Mouse (Mus musculus) A20 (cell line): ENCODE results near the gene Gm13285.
"Not testable (repeated sequence)": the region's sequence is repeated elsewhere in the genome, so short reads cannot be mapped to it uniquely, and the experiment has no call there.

Experiments
- DNase-seq: peaks from one replicate; pipeline ENCODE4 v3.0.0-alpha.2; 2011; ENCODE audit warnings: low read depth, low spot score

Gm13285 gene

DNA sequence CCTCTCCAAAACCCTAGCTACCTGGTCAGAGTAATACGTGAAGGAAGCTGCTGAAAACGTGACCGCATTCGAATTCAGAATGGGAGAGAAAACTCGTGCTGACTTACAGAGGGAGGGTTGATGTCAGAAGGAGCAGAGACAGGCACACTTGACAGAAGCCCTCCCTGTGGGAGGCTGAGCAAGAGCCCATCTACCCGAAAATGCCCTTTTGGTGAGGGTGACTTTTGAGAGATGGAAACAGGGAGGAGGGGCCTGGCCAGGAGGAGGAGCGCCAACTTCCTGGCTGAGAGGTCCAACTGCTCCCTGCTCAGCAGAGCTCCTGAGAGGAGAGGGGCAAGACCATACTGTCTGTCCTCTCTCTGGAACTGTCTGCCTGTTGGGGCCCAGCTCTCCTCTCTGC lies at the start of gene Gm13285:
Gene Gm13285, plus strand, starts transcription at position 301 of the 400 bp plus-strand sequence.
- DNase-seq = not testable (repeated sequence)

DNA sequence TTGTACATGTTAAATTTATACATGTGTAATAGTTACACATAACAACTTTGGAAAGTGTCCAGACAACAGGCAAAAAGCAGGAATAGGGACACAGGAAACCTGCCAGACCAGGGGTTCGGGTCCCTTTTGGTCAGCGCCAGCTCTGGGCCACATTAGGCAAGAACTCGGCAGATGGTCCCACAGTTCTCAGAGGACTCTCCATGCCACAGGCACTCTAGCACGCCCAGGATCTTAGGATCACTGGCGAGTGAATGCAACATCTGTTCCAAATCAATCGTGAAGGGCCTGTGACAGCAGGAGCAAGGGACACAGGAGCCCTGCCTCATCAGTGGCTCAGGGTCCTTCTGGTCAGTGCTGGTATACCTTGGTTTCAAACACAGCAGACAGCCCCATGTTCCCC lies 49.5 kb upstream of the Gm13285 start:
- no peak for DNase-seq

DNA sequence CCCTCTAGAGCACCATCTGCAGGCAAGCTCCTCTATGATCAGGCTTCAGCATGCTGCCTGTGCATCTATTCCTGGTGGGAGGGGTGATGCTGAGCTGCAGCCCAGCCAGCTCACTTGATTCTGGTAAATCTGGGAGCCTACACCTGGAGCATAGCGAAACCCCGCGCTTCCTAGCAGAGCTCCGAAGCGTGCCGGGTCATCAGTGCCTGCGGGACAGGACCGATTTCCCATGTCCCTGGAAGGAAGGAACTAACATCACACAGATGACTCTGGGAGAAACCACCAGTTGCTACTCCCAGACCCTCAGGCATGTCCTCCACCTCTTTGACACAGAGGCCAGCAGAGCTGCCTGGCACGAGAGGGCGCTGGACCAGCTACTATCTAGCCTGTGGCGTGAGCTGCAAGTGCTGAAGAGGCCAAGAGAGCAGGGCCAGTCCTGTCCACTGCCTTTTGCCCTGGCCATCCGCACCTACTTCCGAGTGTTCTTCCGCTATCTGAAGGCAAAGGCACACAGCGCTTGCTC lies 44.6 kb upstream of the Gm13285 start, which contains the start of gene Gm13271:
Gene Gm13271, plus strand, starts transcription at position 51 of the 523 bp plus-strand sequence.
- DNase-seq = not testable (repeated sequence)

DNA sequence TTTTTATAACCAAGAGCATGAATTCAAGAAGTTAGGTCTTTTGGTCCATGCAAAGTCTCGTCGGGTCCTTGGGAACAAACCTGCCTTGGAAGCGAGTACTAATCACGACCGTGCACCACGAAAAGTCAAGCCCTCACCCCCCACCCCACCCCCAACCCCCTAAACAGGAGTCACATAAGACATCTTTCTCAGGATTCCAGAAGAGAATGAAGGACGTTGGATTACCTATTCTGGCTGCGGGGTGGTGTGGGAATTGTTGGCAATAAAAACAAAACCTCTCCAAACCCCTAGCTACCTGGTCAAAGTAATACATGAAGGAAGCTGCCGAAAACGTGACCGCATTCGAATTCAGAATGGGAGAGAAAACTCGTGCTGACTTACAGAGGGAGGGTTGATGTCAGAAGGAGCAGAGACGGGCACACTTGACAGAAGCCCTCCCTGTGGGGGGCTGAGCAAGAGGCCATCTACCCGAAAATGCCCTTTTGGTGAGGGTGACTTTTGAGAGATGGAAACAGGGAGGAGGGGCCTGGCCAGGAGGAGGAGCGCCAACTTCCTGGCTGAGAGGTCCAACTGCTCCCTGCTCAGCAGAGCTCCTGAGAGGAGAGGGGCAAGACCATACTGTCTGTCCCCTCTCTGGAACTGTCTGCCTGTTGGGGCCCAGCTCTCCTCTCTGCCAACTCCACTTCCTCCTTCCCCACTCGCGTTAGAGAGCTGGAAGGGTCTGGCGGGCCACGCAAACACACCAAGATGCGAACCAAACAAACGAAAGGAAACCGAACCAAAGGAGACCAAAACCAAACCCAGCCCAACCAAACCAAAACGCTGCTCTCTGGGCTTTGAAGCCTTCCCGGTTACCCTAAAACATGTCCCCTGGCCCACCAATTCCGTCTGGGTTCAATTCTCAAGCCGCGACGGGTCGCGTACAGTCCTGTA lies 42.6 kb upstream of the Gm13285 start:
- DNase-seq = peak; percentile 2

DNA sequence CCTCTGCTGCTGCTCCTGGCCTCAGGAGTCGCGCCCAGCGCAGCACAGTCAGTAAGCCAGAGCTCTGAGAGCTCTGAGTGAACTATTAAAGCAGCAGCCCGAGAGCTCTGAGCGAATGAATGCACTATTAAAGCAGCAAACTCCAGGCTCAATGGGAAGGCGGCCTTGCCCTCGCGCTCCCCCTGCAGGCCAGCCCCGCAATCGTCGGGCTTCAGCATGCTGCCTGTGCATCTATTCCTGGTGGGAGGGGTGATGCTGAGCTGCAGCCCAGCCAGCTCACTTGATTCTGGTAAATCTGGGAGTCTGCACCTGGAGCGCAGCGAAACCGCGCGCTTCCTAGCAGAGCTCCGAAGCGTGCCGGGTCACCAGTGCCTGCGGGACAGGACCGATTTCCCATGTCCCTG lies 41.8 kb upstream of the Gm13285 start:
- DNase-seq = not testable (repeated sequence)

DNA sequence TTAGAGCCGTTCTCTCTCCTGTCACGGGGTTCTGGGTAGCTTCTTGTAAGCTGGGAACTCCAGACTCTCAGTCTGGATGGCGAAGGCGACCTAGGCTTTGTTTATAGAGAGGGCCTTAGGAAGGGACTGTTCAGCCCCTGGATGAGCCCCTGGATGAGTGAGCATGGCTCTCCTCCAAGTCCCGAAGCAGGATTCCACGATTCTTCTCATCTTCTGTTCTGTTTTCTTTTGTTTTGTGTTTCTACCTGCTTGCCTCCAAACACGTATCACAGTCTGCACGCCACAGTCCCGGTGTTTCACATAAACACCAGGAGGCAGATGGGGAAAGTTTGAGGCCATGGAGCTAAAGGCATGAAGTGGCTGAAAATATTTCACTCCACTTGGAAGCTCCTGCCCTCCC lies 40.7 kb upstream of the Gm13285 start:
- DNase-seq = not testable (repeated sequence)

DNA sequence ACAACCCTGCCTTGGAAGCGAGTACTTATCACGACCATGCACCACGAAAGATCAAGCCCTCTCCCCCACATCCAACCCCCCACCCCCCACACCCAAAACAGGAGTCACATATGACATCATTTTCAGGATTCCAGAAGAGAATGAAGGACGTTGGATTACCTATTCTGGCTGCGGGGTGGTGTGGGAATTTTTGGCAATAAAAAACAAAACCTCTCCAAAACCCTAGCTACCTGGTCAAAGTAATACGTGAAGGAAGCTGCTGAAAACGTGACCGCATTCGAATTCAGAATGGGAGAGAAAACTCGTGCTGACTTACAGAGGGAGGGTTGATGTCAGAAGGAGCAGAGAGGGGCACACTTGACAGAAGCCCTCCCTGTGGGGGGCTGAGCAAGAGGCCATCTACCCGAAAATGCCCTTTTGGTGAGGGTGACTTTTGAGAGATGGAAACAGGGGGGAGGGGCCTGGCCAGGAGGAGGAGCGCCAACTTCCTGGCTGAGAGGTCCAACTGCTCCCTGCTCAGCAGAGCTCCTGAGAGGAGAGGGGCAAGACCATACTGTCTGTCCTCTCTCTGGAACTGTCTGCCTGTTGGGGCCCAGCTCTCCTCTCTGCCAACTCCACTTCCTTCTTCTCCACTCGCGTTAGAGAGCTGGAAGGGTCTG lies 39.7 kb upstream of the Gm13285 start, which contains the start of gene Gm13283:
Gene Gm13283, plus strand, starts transcription at position 510 of the 659 bp plus-strand sequence.
- peak; percentile 4 for DNase-seq

DNA sequence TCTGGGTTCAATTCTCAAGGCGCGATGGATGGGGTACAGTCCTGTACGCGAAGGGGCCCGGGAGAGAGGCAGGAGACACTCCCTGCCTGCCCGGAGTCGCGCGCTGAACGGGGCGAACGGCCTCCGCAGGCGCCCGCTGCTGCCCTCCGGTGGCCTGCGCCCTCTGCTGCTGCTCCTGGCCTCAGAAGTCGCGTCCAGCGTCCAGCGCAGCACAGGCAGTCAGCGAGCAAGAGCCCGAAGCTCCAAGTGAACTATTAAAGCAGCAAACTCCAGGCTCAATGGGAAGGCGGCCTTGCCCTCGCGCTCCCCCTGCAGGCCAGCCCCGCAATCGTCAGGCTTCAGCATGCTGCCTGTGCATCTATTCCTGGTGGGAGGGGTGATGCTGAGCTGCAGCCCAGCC lies 39.0 kb upstream of the Gm13285 start:
- DNase-seq = not testable (repeated sequence)

DNA sequence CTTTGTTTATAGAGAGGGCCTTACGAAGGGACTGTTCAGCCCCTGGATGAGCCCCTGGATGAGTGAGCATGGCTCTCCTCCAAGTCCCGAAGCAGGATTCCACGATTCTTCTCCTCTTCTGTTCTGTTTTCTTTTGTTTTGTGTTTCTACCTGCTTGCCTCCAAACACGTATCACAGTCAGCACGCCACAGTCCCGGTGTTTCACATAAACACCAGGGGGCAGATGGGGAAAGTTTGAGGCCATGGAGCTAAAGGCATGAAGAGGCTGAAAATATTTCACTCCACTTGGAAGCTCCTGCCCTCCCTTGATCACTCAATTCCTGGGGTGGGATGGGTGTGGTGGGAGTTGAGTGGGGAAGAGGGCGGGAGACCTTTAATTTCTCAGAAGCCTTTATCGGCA lies 37.7 kb upstream of the Gm13285 start:
- not testable (repeated sequence) for DNase-seq

DNA sequence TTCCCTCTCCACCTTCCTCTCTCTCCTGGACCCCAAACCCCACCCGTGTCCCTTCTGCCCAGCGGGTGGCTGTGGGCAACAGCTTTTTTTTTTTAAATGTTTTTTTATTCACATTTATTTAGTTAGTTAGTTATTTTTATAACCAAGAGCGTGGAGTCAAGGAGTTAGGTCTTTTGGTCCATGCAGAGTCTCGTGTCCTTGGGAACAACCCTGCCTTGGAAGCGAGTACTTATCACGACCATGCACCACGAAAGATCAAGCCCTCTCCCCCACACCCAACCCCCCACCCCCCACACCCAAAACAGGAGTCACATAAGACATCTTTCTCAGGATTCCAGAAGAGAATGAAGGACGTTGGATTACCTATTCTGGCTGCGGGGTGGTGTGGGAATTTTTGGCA lies 37.1 kb upstream of the Gm13285 start:
- not testable (repeated sequence) for DNase-seq

DNA sequence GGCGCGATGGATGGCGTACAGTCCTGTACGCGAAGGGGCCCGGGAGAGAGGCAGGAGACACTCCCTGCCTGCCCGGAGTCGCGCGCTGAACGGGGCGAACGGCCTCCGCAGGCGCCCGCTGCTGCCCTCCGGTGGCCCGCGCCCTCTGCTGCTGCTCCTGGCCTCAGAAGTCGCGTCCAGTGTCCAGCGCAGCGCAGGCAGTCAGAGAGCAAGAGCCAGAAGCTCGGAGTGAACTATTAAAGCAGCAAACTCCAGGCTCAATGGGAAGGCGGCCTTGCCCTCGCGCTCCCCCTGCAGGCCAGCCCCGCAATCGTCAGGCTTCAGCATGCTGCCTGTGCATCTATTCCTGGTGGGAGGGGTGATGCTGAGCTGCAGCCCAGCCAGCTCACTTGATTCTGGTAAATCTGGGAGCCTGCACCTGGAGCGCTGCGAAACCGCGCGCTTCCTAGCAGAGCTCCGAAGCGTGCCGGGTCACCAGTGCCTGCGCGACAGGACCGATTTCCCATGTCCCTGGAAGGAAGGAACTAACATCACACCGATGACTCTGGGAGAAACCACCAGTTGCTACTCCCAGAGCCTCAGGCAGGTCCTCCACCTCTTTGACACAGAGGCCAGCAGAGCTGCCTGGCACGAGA lies 36.0 kb upstream of the Gm13285 start:
- peak; percentile 1 for DNase-seq

DNA sequence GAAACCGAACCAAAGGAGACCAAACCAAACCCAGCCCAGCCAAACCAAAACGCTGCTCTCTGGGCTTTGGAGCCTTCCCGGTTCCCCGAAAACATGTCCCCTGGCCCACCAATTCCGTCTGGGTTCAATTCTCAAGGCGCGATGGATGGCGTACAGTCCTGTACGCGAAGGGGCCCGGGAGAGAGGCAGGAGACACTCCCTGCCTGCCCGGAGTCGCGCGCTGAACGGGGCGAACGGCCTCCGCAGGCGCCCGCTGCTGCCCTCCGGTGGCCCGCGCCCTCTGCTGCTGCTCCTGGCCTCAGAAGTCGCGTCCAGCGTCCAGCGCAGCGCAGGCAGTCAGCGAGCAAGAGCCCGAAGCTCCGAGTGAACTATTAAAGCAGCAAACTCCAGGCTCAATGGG lies 25.9 kb upstream of the Gm13285 start, which contains the start of gene Gm13290:
Gene Gm13290, plus strand, starts transcription at position 301 of the 400 bp plus-strand sequence.
- DNase-seq = not testable (repeated sequence)

DNA sequence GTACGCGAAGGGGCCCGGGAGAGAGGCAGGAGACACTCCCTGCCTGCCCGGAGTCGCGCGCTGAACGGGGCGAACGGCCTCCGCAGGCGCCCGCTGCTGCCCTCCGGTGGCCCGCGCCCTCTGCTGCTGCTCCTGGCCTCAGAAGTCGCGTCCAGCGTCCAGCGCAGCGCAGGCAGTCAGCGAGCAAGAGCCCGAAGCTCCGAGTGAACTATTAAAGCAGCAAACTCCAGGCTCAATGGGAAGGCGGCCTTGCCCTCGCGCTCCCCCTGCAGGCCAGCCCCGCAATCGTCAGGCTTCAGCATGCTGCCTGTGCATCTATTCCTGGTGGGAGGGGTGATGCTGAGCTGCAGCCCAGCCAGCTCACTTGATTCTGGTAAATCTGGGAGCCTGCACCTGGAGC lies 22.8 kb upstream of the Gm13285 start, which contains the start of gene Gm13289:
Gene Gm13289, plus strand, starts transcription at position 301 of the 400 bp plus-strand sequence.
- DNase-seq = not testable (repeated sequence)

DNA sequence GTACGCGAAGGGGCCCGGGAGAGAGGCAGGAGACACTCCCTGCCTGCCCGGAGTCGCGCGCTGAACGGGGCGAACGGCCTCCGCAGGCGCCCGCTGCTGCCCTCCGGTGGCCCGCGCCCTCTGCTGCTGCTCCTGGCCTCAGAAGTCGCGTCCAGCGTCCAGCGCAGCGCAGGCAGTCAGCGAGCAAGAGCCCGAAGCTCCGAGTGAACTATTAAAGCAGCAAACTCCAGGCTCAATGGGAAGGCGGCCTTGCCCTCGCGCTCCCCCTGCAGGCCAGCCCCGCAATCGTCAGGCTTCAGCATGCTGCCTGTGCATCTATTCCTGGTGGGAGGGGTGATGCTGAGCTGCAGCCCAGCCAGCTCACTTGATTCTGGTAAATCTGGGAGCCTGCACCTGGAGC lies 19.9 kb upstream of the Gm13285 start, which contains the start of gene Gm13272:
Gene Gm13272, plus strand, starts transcription at position 301 of the 400 bp plus-strand sequence.
- not testable (repeated sequence) for DNase-seq

DNA sequence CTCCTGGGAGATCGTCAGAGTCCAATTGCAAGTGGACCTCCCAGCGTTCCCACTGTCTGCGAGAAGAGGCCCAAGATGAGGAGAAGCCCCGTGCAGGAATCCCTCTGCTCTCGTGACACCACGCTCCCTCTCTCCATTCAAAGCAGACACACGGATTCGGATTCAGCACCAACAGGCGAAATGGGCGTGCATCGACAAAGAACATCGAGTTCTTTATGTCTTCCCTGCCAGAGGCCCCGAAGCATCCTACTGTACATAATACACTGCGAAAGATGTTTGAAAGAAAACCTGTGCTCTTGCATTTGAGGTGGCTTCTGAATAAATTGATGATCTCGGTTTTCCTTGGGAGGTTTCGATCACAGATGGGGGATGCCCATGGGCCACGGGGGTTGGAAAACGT lies 19.1 kb upstream of the Gm13285 start:
- DNase-seq = not testable (repeated sequence)

DNA sequence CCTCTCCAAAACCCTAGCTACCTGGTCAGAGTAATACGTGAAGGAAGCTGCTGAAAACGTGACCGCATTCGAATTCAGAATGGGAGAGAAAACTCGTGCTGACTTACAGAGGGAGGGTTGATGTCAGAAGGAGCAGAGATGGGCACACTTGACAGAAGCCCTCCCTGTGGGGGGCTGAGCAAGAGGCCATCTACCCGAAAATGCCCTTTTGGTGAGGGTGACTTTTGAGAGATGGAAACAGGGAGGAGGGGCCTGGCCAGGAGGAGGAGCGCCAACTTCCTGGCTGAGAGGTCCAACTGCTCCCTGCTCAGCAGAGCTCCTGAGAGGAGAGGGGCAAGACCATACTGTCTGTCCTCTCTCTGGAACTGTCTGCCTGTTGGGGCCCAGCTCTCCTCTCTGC lies 17.6 kb upstream of the Gm13285 start, which contains the start of gene Ifnz:
Gene Ifnz, plus strand, starts transcription at position 301 of the 400 bp plus-strand sequence.
- not testable (repeated sequence) for DNase-seq

DNA sequence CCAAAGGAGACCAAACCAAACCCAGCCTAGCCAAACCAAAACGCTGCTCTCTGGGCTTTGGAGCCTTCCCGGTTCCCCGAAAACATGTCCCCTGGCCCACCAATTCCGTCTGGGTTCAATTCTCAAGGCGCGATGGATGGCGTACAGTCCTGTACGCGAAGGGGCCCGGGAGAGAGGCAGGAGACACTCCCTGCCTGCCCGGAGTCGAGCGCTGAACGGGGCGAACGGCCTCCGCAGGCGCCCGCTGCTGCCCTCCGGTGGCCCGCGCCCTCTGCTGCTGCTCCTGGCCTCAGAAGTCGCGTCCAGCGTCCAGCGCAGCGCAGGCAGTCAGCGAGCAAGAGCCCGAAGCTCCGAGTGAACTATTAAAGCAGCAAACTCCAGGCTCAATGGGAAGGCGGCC lies 17.1 kb upstream of the Gm13285 start:
- DNase-seq = not testable (repeated sequence)

DNA sequence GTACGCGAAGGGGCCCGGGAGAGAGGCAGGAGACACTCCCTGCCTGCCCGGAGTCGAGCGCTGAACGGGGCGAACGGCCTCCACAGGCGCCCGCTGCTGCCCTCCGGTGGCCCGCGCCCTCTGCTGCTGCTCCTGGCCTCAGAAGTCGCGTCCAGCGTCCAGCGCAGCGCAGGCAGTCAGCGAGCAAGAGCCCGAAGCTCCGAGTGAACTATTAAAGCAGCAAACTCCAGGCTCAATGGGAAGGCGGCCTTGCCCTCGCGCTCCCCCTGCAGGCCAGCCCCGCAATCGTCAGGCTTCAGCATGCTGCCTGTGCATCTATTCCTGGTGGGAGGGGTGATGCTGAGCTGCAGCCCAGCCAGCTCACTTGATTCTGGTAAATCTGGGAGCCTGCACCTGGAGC lies 14.1 kb upstream of the Gm13285 start, which contains the start of gene Gm13276:
Gene Gm13276, plus strand, starts transcription at position 301 of the 400 bp plus-strand sequence.
- not testable (repeated sequence) for DNase-seq

DNA sequence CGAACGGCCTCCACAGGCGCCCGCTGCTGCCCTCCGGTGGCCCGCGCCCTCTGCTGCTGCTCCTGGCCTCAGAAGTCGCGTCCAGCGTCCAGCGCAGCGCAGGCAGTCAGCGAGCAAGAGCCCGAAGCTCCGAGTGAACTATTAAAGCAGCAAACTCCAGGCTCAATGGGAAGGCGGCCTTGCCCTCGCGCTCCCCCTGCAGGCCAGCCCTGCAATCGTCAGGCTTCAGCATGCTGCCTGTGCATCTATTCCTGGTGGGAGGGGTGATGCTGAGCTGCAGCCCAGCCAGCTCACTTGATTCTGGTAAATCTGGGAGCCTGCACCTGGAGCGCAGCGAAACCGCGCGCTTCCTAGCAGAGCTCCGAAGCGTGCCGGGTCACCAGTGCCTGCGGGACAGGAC lies 11.1 kb upstream of the Gm13285 start, which contains the start of gene Gm13277:
Gene Gm13277, plus strand, starts transcription at position 231 of the 400 bp plus-strand sequence.
- DNase-seq = not testable (repeated sequence)

DNA sequence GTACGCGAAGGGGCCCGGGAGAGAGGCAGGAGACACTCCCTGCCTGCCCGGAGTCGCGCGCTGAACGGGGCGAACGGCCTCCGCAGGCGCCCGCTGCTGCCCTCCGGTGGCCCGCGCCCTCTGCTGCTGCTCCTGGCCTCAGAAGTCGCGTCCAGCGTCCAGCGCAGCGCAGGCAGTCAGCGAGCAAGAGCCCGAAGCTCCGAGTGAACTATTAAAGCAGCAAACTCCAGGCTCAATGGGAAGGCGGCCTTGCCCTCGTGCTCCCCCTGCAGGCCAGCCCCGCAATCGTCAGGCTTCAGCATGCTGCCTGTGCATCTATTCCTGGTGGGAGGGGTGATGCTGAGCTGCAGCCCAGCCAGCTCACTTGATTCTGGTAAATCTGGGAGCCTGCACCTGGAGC lies 8.2 kb upstream of the Gm13285 start, which contains the start of gene Gm13278:
Gene Gm13278, plus strand, starts transcription at position 301 of the 400 bp plus-strand sequence.
- not testable (repeated sequence) for DNase-seq
